Mouse (Mus musculus) G1E (cell line): ENCODE results near the gene Tgfa.

Experiments
- CTCF ChIP-seq: IDR thresholded peaks from 2 replicates; pipeline ENCODE4 v1.5.1; 2012; ENCODE audit warnings: low read depth, low read length, inconsistent platforms, mixed read lengths
- GATA1 ChIP-seq: IDR thresholded peaks from 2 replicates; pipeline ENCODE4 v1.6.1; 2012; ENCODE audit warnings: borderline replicate concordance, low read length, inconsistent platforms, mixed read lengths
- GATA2 ChIP-seq: IDR thresholded peaks from 2 replicates; pipeline ENCODE4 v1.6.1; 2012; ENCODE audit warnings: low read depth, low read length, inconsistent platforms, borderline replicate concordance
- POLR2AphosphoS5 ChIP-seq: IDR thresholded peaks from 2 replicates; pipeline ENCODE4 v1.6.1; 2012; ENCODE audit warnings: low read depth, low read length, inconsistent platforms; ENCODE audit not compliant: insufficient replicate concordance
- TAL1 ChIP-seq: conservative IDR thresholded peaks from 2 replicates; pipeline ENCODE4 v1.6.1; 2012; ENCODE audit warnings: low read depth, low read length, inconsistent platforms, mixed read lengths

GRCm38 (mm10) chr6:86206014-86206413 is 11.0 kb downstream of the Tgfa start:
- TF ChIP-seq GATA1 (no peak), CTCF (no peak), POLR2AphosphoS5 (no peak), GATA2 (no peak), TAL1 (no peak)
